Mouse (Mus musculus) splenic B cell, adult 2 months (primary cell): ENCODE measurements around the gene Tspan5.

Experiments used
- DNase-seq: peaks from one replicate; pipeline ENCODE4 v3.0.0-alpha.2; 2011; ENCODE audit warnings: low read depth, low spot score
- H3K27me3 ChIP-seq: 2 replicates; pipeline ENCODE4 v1.6.1; 2012; ENCODE audit warnings: mild to moderate bottlenecking, low read length, moderate library complexity, mixed read lengths; ENCODE audit not compliant: control insufficient read depth, poor library complexity, insufficient read depth, severe bottlenecking
- H3K36me3 ChIP-seq: 2 replicates; pipeline ENCODE4 v1.6.1; 2012; ENCODE audit warnings: mild to moderate bottlenecking, low read length, moderate library complexity, mixed read lengths; ENCODE audit not compliant: control insufficient read depth, poor library complexity, insufficient read depth, severe bottlenecking

Gene Tspan5

DNA sequence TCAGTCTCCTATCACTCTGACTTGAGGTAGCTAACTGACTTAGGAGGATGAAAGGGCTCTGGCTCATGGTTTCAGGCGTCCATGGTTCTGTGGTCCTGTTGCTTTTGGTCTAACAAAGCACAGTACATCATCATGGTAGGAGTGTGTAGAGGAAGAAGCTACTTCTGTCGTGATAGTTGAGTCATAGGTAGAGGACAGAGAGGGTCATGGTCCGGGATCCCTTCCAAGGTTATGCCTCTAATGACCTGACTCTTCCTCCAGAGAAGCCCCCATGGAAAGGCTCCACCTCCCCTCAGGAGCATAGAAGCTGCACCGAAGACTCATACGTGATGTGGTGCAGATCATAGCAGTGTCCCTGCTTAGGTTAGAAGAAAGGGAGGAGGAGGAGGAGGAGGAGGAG lies 10.1 kb downstream of the Tspan5 start:
- Histone ChIP-seq H3K27me3 (no peaks in the 10 kb centered on the region), H3K36me3 (no peaks in the 10 kb centered on the region)
- no peak for DNase-seq

DNA sequence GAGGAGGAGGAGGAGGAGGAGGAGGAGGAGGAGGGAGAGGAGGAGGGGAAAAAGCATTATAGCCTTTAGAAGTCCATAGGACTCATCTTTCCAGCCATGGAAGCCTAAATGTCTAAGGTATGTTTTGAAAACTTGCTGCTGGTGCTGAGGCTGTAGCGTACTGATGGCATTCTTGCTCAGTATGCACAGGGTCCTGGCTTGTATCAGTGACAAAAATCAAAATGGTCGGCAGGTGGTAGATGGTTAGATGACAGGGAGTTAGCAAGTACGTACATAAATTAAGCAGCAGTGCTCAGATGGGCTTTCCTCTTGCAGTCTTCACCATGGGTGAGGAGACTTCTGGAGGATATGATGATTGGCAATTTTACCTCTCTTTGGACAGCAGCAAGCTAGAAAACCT lies 10.8 kb downstream of the Tspan5 start:
- DNase-seq: peak; percentile 9
- H3K36me3 ChIP-seq: no peaks in the 10 kb centered on the region
- H3K27me3 ChIP-seq: no peaks in the 10 kb centered on the region

DNA sequence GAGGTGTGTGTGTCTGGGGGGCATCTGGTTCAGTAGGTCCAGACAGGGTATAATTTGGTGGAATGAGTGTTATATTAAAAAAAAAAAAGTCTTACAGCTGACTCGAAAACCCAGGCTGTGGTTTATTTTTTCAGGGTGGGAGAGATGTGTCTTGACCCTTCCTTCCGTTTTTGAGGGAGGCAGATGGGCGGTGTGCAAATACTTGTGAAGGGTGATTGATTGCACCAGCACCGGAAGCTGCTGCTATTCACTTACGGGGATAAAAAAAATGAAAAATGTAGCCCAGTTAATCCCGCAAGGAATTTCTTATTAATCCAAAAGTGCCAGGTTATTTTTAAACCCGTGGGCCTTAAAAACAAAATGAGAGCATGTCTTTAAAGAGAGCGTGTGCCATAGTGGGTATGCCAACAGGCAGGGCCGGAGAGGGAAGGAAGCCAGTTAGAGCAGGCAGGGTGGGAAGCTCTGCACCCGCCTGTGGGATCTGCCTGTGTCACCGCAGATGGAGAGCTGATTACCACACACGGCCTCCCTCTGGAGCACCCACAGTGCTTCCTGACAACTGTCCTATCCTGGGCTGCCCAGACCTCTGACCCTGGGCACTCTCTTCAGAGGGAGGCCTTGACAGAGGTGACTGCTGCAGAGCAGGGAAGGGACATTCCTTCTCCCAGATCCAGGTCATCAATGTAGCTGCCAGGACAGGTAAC lies 11.3 kb downstream of the Tspan5 start:
- peak; percentile 18 for DNase-seq
- Histone ChIP-seq H3K27me3 (no peaks in the 10 kb centered on the region), H3K36me3 (no peaks in the 10 kb centered on the region)

DNA sequence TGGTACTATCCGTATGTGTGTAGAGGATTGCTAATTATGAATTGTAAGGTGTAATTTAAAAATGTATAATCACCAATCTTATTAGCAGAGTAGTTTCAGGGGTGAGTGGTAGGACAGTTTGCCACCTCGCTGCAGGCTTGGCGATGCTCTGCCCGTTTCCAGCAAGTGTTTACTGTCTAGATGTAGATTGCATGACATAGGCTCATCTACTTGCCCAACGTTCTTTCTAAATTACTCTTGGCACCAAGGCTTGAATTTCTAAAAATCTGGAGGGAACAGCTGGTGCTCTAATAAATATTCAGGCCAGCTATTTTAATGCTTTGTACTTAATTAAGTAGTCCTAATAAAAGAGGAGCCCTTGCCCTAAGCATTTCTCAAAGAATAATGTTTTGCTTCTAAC lies 12.3 kb downstream of the Tspan5 start:
- Histone ChIP-seq H3K27me3 (no peaks in the 10 kb centered on the region), H3K36me3 (no peaks in the 10 kb centered on the region)
- no peak for DNase-seq

DNA sequence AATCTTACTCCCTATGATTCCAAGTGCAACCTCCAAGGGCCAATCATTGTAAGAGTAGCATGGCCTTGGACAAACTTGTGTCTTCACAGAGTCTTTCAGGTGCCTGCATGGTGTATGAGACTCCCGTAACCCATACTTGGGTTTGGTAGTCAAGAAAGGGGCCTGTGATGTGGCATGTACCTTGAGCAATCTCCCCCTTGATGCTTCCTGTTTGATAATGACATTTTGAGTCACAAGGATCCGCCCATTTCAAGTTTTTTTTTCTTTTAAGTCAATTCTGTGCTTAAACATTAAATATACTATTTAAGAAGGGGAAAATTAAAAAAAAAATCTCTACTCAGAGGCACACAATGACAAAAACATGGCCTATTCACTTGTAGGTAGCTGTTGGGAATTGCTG lies 15.3 kb downstream of the Tspan5 start:
- no peak for DNase-seq
- Histone ChIP-seq H3K36me3 (no peaks in the 10 kb centered on the region), H3K27me3 (no peaks in the 10 kb centered on the region)

DNA sequence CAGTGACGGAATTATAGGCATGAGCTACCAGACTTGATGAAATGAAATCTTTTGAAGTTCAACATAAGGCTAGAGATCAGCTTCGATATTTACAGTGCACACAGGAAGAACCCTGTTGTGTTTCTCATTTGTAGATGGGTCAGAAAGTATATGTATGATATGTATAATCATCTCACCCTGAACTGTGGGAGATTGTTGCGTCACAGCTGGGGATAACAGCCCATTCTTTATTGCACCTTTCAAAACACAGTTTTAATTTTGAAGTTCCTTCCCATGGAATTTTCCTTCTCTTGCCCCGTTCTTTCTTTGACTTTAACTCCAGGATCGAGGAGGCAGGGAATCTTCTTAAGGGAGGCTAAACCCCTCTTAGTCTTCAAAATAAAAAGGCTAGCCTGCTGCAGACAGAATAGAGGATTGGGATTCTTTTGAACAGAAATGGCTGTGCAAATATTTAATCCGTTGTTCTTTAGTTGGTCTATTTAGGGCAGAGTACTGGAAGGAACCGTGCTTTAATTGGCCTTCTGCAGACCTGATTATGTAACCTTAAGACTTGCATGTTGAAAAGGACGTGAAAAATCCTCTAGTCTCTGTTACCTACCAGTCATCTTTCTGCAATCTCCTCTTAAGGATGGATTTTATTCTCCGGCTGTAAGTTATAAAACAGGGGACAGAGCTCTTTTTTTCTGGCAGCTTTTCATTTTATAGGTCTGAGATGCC lies 18.1 kb downstream of the Tspan5 start:
- no peak for DNase-seq
- Histone ChIP-seq H3K36me3 (no peaks in the 10 kb centered on the region), H3K27me3 (no peaks in the 10 kb centered on the region)

DNA sequence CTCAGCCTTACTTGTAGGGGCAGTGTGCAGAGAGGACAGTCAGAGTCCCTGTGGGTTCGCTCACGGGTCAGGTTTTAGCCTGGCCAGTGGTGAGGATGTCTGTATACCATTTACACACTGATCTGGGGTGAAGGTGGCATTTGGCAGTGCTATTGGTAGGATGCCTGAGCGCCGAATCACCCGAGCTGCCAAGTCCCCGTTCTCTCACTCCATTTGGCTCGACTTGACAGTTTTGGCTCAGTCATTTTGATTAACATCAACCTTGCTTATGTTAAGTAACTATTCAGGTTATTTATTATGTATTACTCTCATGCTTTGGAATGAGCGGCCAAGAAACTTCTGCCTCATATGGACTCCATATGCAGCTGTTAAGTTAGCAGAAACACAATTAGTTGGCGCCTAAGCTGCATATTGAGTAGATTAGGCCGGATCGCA lies 18.7 kb downstream of the Tspan5 start:
- H3K27me3 ChIP-seq: no peaks in the 10 kb centered on the region
- H3K36me3 ChIP-seq: no peaks in the 10 kb centered on the region
- no peak for DNase-seq

DNA sequence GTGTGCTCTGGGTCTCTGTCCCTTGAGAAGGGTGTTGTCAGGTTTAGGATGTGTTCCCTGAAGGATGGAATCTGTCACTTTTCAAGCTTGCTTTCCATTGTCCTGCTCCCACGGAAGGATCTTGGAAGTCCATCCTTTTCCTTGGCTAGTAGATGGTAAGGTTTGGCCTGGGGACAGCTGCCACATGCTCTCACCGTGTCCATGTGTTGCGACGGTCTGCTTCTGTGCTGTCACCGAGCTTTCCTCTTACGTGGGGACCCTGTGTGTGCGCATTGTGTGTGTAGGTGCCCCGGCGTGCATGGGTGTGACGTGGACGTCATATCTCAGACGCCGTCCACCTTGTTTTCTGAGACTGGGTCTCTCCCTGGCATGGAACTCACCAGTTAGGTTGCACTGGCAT lies 19.5 kb downstream of the Tspan5 start:
- H3K27me3 ChIP-seq: no peaks in the 10 kb centered on the region
- no peak for DNase-seq
- H3K36me3 ChIP-seq: no peaks in the 10 kb centered on the region

DNA sequence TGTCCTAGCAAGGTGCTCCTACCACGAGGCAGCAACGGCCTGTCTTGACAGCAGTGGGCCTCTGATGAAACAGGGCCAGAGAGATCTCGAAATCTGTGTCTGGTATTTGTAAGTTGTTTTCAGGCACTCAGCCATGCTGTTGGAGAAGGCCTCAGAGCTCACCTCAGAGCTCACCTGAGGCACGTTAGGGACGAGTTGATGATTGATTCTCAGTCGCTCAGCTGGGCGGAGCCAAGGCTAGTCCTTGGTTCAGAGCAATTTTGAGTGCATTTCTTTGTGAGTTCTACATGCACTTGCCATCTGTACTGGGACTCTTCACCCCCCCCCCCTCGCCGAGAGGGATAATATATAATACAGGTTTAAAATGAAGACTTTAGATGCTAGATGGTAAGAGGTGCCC lies 21.9 kb downstream of the Tspan5 start:
- Histone ChIP-seq H3K36me3 (no peaks in the 10 kb centered on the region), H3K27me3 (no peaks in the 10 kb centered on the region)
- no peak for DNase-seq

DNA sequence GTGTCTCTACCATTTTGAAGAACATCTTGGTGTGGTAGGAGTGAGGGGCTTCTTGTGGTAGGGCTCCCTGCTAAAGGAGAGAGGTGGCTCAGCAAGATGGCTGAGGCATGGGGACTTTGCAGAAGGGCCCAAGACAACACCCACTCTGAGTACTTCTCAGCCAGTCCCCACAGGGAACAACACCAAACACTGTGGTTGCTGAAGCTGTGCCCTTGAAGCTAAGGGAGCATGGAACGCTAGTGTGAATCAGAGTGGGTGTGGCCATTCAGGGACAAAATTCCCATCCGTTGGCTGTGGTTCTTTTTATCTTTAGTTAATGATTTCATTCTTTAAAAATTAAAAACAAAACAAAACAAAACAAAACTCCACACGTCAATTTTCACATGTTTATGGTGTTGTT lies 22.8 kb downstream of the Tspan5 start:
- Histone ChIP-seq H3K36me3 (no peaks in the 10 kb centered on the region), H3K27me3 (no peaks in the 10 kb centered on the region)
- no peak for DNase-seq

DNA sequence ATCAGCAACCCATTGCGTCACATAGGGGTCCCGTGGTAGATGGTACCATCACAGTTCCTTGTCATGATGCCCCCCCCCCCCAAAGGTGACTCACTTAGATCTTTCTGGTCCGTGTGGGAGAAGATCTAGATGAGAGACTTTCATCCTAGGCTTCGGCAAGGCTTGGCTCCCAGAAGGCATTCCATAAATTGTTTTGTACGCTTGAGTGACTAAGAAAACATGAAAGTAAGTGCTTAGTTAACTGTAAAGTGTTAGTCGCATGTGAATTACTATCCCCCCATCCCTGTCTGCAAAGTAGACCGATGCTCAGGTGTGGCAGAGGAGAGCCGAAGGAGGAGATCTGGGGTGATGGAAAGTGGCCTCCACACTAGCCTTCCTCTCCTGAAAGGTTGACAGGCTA lies 25.0 kb downstream of the Tspan5 start:
- Histone ChIP-seq H3K36me3 (no peaks in the 10 kb centered on the region), H3K27me3 (no peaks in the 10 kb centered on the region)
- no peak for DNase-seq

DNA sequence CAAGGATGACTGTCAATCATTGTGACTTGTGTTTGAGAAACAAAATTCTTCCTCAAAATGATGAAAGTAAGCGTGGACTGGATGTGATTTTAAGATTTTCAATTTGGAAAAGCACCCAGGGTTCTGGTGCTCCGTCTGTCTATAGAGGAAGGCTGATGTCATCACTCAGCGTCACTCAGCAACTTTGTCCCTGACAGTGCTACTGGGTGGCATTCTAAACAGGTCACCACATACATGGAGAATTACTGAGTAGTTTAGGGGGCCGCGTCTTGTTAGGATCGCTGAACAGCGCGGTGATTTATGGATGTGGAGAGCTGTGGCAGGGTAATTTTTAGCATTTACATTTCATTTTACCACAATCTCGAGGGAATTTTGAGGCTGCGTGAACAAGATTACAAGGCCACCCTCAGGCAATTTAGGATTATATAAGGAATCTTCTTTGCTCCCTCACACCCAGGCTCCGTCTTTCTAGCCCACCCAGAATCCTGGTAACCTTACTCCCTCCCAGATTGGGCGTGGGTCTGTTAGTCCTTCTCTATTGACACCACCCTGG lies 26.6 kb downstream of the Tspan5 start:
- H3K36me3 ChIP-seq: no peaks in the 10 kb centered on the region
- DNase-seq: no peak
- H3K27me3 ChIP-seq: no peaks in the 10 kb centered on the region

DNA sequence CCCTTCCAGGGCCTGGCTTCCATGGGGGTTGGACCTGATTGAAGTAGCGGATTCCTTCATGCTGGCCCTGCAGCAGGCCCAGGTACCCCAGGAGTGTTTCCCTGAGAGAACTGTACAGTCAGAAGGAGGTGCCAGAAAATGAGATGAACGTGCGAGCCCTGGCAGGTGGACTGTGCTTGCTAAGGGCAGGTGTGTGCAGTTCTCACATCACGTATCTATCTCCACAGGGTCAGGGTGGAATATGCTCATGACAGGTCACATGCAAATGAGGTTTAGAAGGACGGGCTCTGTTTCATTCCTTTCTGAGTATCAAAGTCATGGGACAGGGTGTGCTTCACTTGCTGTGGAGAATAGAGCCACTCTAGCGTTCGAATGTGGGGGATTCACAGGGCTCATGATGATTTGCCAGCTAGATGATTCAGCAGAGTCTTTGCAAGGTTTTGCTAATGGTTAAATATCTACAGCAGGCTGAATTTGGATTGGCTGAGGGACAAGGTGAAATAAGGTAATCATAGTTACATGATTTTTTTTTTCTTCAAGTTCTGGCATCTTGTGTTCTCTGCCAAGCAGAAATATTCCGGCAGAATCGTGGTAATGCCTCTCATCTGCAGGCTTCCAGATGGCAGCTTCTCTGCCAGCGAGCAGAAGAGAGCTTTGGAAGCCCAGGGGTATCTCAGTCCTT lies 28.8 kb downstream of the Tspan5 start:
- H3K36me3 ChIP-seq: no peaks in the 10 kb centered on the region
- DNase-seq: no peak
- H3K27me3 ChIP-seq: no peaks in the 10 kb centered on the region

DNA sequence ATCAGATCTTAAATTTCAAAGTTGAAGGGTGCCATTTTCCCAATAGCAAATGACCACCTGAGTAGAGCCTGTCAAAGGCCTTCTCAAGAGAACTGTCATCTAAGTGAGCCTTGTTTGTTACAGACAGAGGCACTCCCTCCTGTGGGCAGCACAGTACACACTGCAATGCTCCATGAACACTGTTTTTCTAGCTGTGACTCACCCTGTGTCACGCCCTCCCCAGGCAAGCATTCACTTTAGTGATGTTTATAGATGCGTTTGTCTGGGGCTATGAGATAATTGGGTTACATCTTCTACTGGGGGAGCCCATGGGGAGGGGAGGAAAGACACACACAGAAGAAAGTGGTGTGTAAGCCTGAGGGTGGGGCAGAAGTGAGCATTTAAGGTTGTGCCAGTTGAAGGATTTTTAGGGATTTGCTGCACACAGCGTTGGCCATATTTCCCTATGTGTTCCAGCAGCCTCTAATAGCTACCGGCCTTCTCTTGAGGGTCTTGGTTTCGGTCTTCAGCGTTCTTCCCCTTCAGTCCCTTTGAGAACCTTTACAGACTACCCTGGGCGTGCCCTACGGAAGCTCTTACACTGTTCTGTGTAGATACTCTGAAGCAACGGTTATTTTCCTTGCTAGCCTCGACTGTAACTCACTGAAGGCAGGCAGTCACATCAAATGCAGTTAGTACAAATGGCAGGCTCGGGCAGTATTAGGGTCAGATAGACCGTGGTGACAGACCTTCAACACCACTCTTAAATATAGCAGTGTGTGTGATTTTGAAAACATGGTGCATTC lies 29.7 kb downstream of the Tspan5 start:
- Histone ChIP-seq H3K36me3 (no peaks in the 10 kb centered on the region), H3K27me3 (no peaks in the 10 kb centered on the region)
- no peak for DNase-seq
